Comparison of ENCODE assay signal across 27 mouse cellular contexts in genomic region chr10:54043358-54043757, GRCm38 (mm10). TPM values are rescaled to one million over a fixed set of nuclear protein-coding genes. Genes with fewer than 3 reads are reported as not detected.
A peak's percentile ranks its signal among the peaks of the same experiment; 100 is the strongest.
DNase-seq lines count a peak whose midpoint lies in the region; ATAC-seq lines count a peak whose summit lies in the region.
"Had no signal": no experiment of that assay in that cellular context is flagged by ENCODE, and none has a peak within 500 bp of the region (broad histone marks: within the 10 kb centered on the region; RNA-seq: fewer than 3 reads in every experiment).

No protein-coding gene starts in this region.

- 24% methylated on average over 3 of the region's 3 CpGs for WGBS in liver, embryonic 13.5 days (ENCODE audit: insufficient replicate concordance)

- no peaks in the 10 kb centered on the region for H3K9me3 ChIP-seq in megakaryocyte, embryonic 14.5 days
- no peaks in the 10 kb centered on the region for H3K9me3 ChIP-seq in erythroblast, embryonic 14.5 days (ENCODE audit: control insufficient read depth, low read length)
- H3K9me3 ChIP-seq in liver, embryonic 13.5 days (replicated peaks) = no peaks in the 10 kb centered on the region
- H3K9me3 ChIP-seq: embryonic facial prominence, embryonic 10.5 days; embryonic facial prominence, embryonic 15.5 days; forebrain, embryonic 10.5 days; forebrain, embryonic 15.5 days; hindbrain, embryonic 12.5 days; kidney, embryonic 15.5 days had no signal

- no peak for ATAC-seq in megakaryocyte, adult 5-6 weeks (ENCODE audit: poor library complexity, severe bottlenecking)
- ATAC-seq in liver, embryonic 13.5 days (ENCODE audit: low read depth) = peak; percentile 73
- peak; percentile 42; the same call in 1 of the 2 replicates for ATAC-seq in megakaryocyte-erythroid progenitor cell, adult 5-6 weeks (replicated peaks; ENCODE audit: low FRiP score, low TSS enrichment, poor library complexity, severe bottlenecking)
- ATAC-seq: forebrain, embryonic 15.5 days had no signal

- peaks cover 35% of the 10 kb centered on the region for H3K36me3 ChIP-seq in megakaryocyte, embryonic 14.5 days (replicated peaks; ENCODE audit: low read length)
- H3K36me3 ChIP-seq in erythroblast, embryonic 14.5 days (ENCODE audit: control insufficient read depth) = peaks cover 60% of the 10 kb centered on the region
- H3K36me3 ChIP-seq in liver, embryonic 13.5 days = peaks cover 5% of the 10 kb centered on the region; the same call in 1 of the 2 replicates
- H3K36me3 ChIP-seq: embryonic facial prominence, embryonic 10.5 days; embryonic facial prominence, embryonic 15.5 days; forebrain, embryonic 10.5 days; forebrain, embryonic 15.5 days; G1E; hindbrain, embryonic 12.5 days; kidney, embryonic 15.5 days had no signal

- DNase-seq in liver, embryonic 13.5 days = peak; percentile 66
- no peak for DNase-seq in left cerebral cortex, adult 8-10 months (ENCODE audit: low spot score in 2 of 2)
- DNase-seq in gastrocnemius, postnatal 4 days (ENCODE audit: low spot score in 2 of 2) = no peak
- DNase-seq in cerebellum, adult 9-10 months = no peak
- DNase-seq: adrenal gland, postnatal 25 days; cerebellum, adult 2 months; cerebellum, postnatal 25 days; heart, postnatal 14 days; kidney, adult 18-20 months; kidney, postnatal 25 days; lung, postnatal 36 days; midbrain, embryonic 14.5 days; right cerebral cortex, postnatal 25 days; thymus, adult 2 months; thymus, postnatal 36 days had no signal

- peak overlapping the region; percentile 54 for H3K4me2 ChIP-seq in liver, embryonic 13.5 days
- H3K4me2 ChIP-seq: embryonic facial prominence, embryonic 15.5 days; forebrain, embryonic 15.5 days; hindbrain, embryonic 12.5 days; kidney, embryonic 15.5 days had no signal

- peak overlapping the region; percentile 61 for H3K9ac ChIP-seq in liver, embryonic 13.5 days
- H3K9ac ChIP-seq: embryonic facial prominence, embryonic 15.5 days; forebrain, embryonic 15.5 days; hindbrain, embryonic 12.5 days; kidney, embryonic 15.5 days had no signal

- H3K27me3 ChIP-seq in megakaryocyte, embryonic 14.5 days (replicated peaks) = no peaks in the 10 kb centered on the region
- no peaks in the 10 kb centered on the region for H3K27me3 ChIP-seq in erythroblast, embryonic 14.5 days (ENCODE audit: control insufficient read depth)
- H3K27me3 ChIP-seq in liver, embryonic 13.5 days = no peaks in the 10 kb centered on the region
- H3K27me3 ChIP-seq: embryonic facial prominence, embryonic 15.5 days; forebrain, embryonic 15.5 days; hindbrain, embryonic 12.5 days; kidney, embryonic 15.5 days had no signal

- H3K27ac ChIP-seq in liver, embryonic 13.5 days = peak overlapping the region; percentile 92
- H3K27ac ChIP-seq: embryonic facial prominence, embryonic 10.5 days; embryonic facial prominence, embryonic 15.5 days; forebrain, embryonic 10.5 days; forebrain, embryonic 15.5 days; hindbrain, embryonic 12.5 days; kidney, embryonic 15.5 days; layer of hippocampus, adult 2 months had no signal

- H3K4me3 ChIP-seq in megakaryocyte, embryonic 14.5 days (replicated peaks) = peak overlapping the region; percentile 44
- peak overlapping the region; percentile 49 for H3K4me3 ChIP-seq in erythroblast, embryonic 14.5 days (replicated peaks)
- peak overlapping the region; percentile 19; the same call in 1 of the 2 replicates for H3K4me3 ChIP-seq in liver, embryonic 13.5 days (replicated peaks)
- H3K4me3 ChIP-seq: embryonic facial prominence, embryonic 10.5 days; embryonic facial prominence, embryonic 15.5 days; forebrain, embryonic 10.5 days; forebrain, embryonic 15.5 days; hindbrain, embryonic 12.5 days; kidney, embryonic 15.5 days; layer of hippocampus, adult 2 months had no signal

- peaks cover 70% of the 10 kb centered on the region for H3K4me1 ChIP-seq in megakaryocyte, embryonic 14.5 days
- H3K4me1 ChIP-seq in erythroblast, embryonic 14.5 days (ENCODE audit: control insufficient read depth) = peaks cover 80% of the 10 kb centered on the region
- H3K4me1 ChIP-seq in liver, embryonic 13.5 days (replicated peaks) = peaks cover 74% of the 10 kb centered on the region
- H3K4me1 ChIP-seq: forebrain, embryonic 10.5 days; forebrain, embryonic 15.5 days; hindbrain, embryonic 12.5 days had no signal

RNA-seq across cellular contexts. Expression of gene Man1a, which starts 33.1 kb away (rescaled TPM):
- polyA plus RNA-seq in megakaryocyte, embryonic 14.5 days (2012; ENCODE audit: insufficient read depth, low replicate concordance) = 17.7 and 37.5 TPM in 2 replicates
- total RNA-seq in megakaryocyte, adult 5-6 weeks (2015) = 60.6 and 67.8 TPM in 2 replicates
- 49.5 and 51.2 TPM in 2 replicates for total RNA-seq in megakaryocyte, adult 5-6 weeks (2017)
- polyA plus RNA-seq in erythroblast, embryonic 14.5 days (2012) = 3.1 and 4.1 TPM in 2 replicates
- 8.2 and 11.2 TPM in 2 replicates for polyA plus RNA-seq in liver, embryonic 13.5 days (2015; fragmentation: Nextera tagmentation; extraction: Ambion mirVana)
- 16.0 and 16.1 TPM in 2 replicates for total RNA-seq in megakaryocyte-erythroid progenitor cell, adult 5-6 weeks (2014; fragmentation: Nextera tagmentation)
- total RNA-seq in megakaryocyte-erythroid progenitor cell, adult 5-6 weeks (2017) = 21.8 and 23.7 TPM in 2 replicates
- total RNA-seq in left cerebral cortex, adult 8-10 months (2022) = 10 to 100 TPM; 28.0 to 28.9 (median 28.7) TPM
- 10 to 100 TPM; 23.4 to 25.8 TPM for total RNA-seq in gastrocnemius, postnatal 4 days (2021)
